Mouse (Mus musculus): ENCODE data around the gene 4930402H24Rik. TPM values are rescaled to one million over a fixed set of nuclear protein-coding genes. Genes with fewer than 3 reads are reported as not detected.
"Not testable (repeated sequence)": the region's sequence is repeated elsewhere in the genome, so short reads cannot be mapped to it uniquely, and the experiment has no call there.

The 4930402H24Rik gene
- polyA plus RNA-seq, 1 experiment from 2014 or later, result 13.4 TPM

DNA sequence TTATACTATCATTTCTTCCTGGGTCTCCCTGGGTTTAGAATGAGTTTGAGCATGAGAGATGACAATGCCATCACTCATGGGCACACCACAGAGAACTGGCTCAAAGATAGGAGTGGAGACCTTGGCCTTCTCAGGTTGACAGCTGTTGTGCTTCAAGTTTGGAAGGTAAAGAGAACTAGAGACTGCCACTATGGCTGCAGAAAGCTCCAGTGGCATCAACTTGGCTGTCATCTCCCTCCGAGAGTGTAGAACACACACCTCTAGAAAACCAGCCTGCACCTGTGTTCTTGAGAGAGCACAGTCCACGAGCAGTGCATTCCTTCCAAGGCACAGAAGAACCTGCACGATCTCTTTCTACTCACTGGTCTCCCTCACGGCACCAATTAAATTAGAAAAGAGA is 76.7 kb downstream of the 4930402H24Rik start:
- H3K27ac ChIP-seq (ENCODE audit: low read length), result no peak overlapping the region
- H3K36me3 ChIP-seq (ENCODE audit: control insufficient read depth, insufficient read depth), result no peaks in the 10 kb centered on the region
- no peaks in the 10 kb centered on the region for H3K27me3 ChIP-seq (ENCODE audit: control insufficient read depth, insufficient read depth, low read depth, low read length)
- ATAC-seq (ENCODE audit: low read depth), result no peak
- no peaks in the 10 kb centered on the region; the same call in 1 of the 2 replicates for H3K4me1 ChIP-seq (ENCODE audit: control insufficient read depth, low read depth, low read length)
- H3K4me2 ChIP-seq (ENCODE audit: low read depth, low read length), result no peak overlapping the region
- 77% methylated on average over 4 of the region's 4 CpGs for WGBS (ENCODE audit: insufficient replicate concordance)
- no peak overlapping the region for H3K4me3 ChIP-seq (ENCODE audit: low read depth, low read length)
- no peak overlapping the region for H3K9ac ChIP-seq (ENCODE audit: low read depth, low read length)
- H3K9me3 ChIP-seq (replicated peaks; ENCODE audit: control insufficient read depth, low read length), result no peaks in the 10 kb centered on the region

- Histone ChIP-seq H3K4me2 (ENCODE audit: low read depth, low read length) (no peak overlapping the region), H3K36me3 (ENCODE audit: control insufficient read depth, insufficient read depth) (no peaks in the 10 kb centered on the region), H3K9me3 (replicated peaks; ENCODE audit: control insufficient read depth, low read length) (no peaks in the 10 kb centered on the region), H3K4me1 (ENCODE audit: control insufficient read depth, low read depth, low read length) (peaks cover under 1% of the 10 kb centered on the region; the same call in 1 of the 2 replicates), H3K4me3 (ENCODE audit: low read depth, low read length) (no peak overlapping the region), H3K27me3 (ENCODE audit: control insufficient read depth, insufficient read depth, low read depth, low read length) (no peaks in the 10 kb centered on the region), H3K9ac (ENCODE audit: low read depth, low read length) (no peak overlapping the region), H3K27ac (ENCODE audit: low read length) (0 out of 2 replicates have a peak overlapping the region, but pooled peaks have one; percentile 48)
- no peak for ATAC-seq (ENCODE audit: low read depth)
- 64% methylated on average over 1 of the region's 1 CpGs for WGBS (ENCODE audit: insufficient replicate concordance)
Measured at GRCm38 (mm10) chr2:130828668-130829067, 77.5 kb downstream of the 4930402H24Rik start.

GRCm38 (mm10) chr2:130828066-130828465 is 78.1 kb downstream of the 4930402H24Rik start:
- H3K4me2 ChIP-seq (ENCODE audit: low read depth, low read length); H3K9ac ChIP-seq (ENCODE audit: low read depth, low read length); H3K4me3 ChIP-seq (ENCODE audit: low read depth, low read length); ATAC-seq (ENCODE audit: low read depth); H3K27me3 ChIP-seq (ENCODE audit: control insufficient read depth, insufficient read depth, low read depth, low read length); H3K36me3 ChIP-seq (ENCODE audit: control insufficient read depth, insufficient read depth); H3K27ac ChIP-seq (ENCODE audit: low read length); H3K4me1 ChIP-seq (ENCODE audit: control insufficient read depth, low read depth, low read length); H3K9me3 ChIP-seq (replicated peaks; ENCODE audit: control insufficient read depth, low read length): not testable (repeated sequence)
- 71% methylated on average over 3 of the region's 3 CpGs for WGBS (ENCODE audit: insufficient replicate concordance)

GRCm38 (mm10) chr2:130827410-130827809 is 78.8 kb downstream of the 4930402H24Rik start:
- no peak overlapping the region for H3K4me2 ChIP-seq (ENCODE audit: low read depth, low read length)
- no peaks in the 10 kb centered on the region for H3K36me3 ChIP-seq (ENCODE audit: control insufficient read depth, insufficient read depth)
- no peak overlapping the region for H3K9ac ChIP-seq (ENCODE audit: low read depth, low read length)
- peaks cover 2% of the 10 kb centered on the region; the same call in 1 of the 2 replicates for H3K4me1 ChIP-seq (ENCODE audit: control insufficient read depth, low read depth, low read length)
- H3K4me3 ChIP-seq (ENCODE audit: low read depth, low read length), result no peak overlapping the region
- 0 out of 2 replicates have a peak overlapping the region, but pooled peaks have one; percentile 40 for H3K27ac ChIP-seq (ENCODE audit: low read length)
- no peaks in the 10 kb centered on the region for H3K9me3 ChIP-seq (replicated peaks; ENCODE audit: control insufficient read depth, low read length)
- no peaks in the 10 kb centered on the region for H3K27me3 ChIP-seq (ENCODE audit: control insufficient read depth, insufficient read depth, low read depth, low read length)
- WGBS (ENCODE audit: insufficient replicate concordance), result 63% methylated on average over 2 of the region's 2 CpGs
- peak; percentile 58 for ATAC-seq (ENCODE audit: low read depth)

DNA sequence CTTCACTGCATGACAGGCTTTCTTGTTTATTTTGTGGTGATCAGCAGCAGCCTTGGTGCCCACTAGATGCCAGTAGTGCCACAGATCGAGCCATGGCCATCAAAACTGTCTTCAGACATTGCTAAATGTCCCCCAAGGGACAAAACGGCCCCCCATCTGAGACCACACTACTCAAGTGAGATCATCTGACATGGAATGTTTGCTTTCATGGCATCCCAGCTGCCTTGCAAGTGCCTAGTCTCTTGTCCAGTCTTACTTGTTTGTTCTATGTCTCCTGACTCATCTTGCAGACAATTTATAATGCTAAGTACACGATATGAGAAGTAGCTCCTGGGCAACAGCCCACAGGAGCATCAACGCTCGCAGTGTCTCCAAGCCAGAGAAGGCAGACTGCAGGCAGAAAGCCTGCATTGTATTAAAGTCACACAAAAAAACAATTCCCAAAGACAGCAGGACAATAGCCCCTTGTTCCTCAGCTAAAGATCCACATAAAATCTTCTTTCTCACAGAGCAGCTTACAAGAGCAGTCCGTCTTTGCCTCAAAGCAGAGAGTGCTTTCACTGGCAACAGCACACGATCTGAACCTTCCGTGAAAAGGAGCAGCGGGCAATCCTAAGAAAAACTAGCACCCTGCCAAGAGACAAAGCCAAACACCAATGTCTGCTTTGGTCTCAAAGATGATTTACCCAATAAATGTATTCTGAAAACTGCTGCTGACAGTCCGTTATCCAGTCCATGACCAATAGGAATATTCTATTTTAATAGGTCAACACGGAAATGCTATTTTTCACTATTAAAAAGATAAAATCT is 87.2 kb downstream of the 4930402H24Rik start:
- ATAC-seq (ENCODE audit: low read depth), result no peak
- H3K4me3 ChIP-seq (ENCODE audit: low read depth, low read length), result no peak overlapping the region
- WGBS (ENCODE audit: insufficient replicate concordance), result 72% methylated on average over 11 of the region's 11 CpGs
- H3K9me3 ChIP-seq (replicated peaks; ENCODE audit: control insufficient read depth, low read length), result no peaks in the 10 kb centered on the region
- no peak overlapping the region for H3K4me2 ChIP-seq (ENCODE audit: low read depth, low read length)
- H3K4me1 ChIP-seq (ENCODE audit: control insufficient read depth, low read depth, low read length), result peaks cover 2% of the 10 kb centered on the region
- H3K9ac ChIP-seq (ENCODE audit: low read depth, low read length), result no peak overlapping the region
- H3K27ac ChIP-seq (ENCODE audit: low read length), result no peak overlapping the region
- no peaks in the 10 kb centered on the region for H3K36me3 ChIP-seq (ENCODE audit: control insufficient read depth, insufficient read depth)
- H3K27me3 ChIP-seq (ENCODE audit: control insufficient read depth, insufficient read depth, low read depth, low read length), result no peaks in the 10 kb centered on the region

GRCm38 (mm10) chr2:130817865-130818264 is 88.3 kb downstream of the 4930402H24Rik start:
- H3K9ac ChIP-seq (ENCODE audit: low read depth, low read length), result no peak overlapping the region
- H3K4me2 ChIP-seq (ENCODE audit: low read depth, low read length), result no peak overlapping the region
- H3K9me3 ChIP-seq (replicated peaks; ENCODE audit: control insufficient read depth, low read length), result no peaks in the 10 kb centered on the region
- no peak for ATAC-seq (ENCODE audit: low read depth)
- no peak overlapping the region for H3K4me3 ChIP-seq (ENCODE audit: low read depth, low read length)
- H3K36me3 ChIP-seq (ENCODE audit: control insufficient read depth, insufficient read depth), result no peaks in the 10 kb centered on the region; the same call in 1 of the 2 replicates
- no peaks in the 10 kb centered on the region; the same call in 1 of the 2 replicates for H3K4me1 ChIP-seq (ENCODE audit: control insufficient read depth, low read depth, low read length)
- H3K27me3 ChIP-seq (ENCODE audit: control insufficient read depth, insufficient read depth, low read depth, low read length), result no peaks in the 10 kb centered on the region
- 63% methylated on average over 1 of the region's 1 CpGs for WGBS (ENCODE audit: insufficient replicate concordance)
- no peak overlapping the region for H3K27ac ChIP-seq (ENCODE audit: low read length)

DNA sequence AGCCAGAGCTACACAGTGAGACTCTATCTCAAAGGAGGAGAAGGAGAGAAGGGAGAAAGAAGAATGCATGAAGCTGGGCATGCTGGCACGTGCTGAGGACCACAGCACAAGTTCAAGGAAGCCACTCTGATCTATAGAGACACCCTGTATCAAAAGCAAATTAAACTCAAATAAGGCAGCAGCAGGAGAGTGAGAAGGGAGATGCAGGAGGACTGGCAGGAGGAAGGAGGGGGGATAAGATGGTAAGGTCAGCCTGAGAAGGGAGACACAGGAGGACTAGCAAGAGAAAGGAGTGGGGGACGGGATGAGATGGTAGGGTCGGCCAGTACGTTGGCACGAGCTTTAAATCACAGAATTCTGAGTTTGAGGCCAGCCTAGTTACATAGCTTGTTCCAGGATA is 90.0 kb downstream of the 4930402H24Rik start:
- Histone ChIP-seq H3K9me3 (replicated peaks; ENCODE audit: control insufficient read depth, low read length) (no peaks in the 10 kb centered on the region), H3K9ac (ENCODE audit: low read depth, low read length) (no peak overlapping the region), H3K27me3 (ENCODE audit: control insufficient read depth, insufficient read depth, low read depth, low read length) (no peaks in the 10 kb centered on the region), H3K4me1 (ENCODE audit: control insufficient read depth, low read depth, low read length) (no peaks in the 10 kb centered on the region; the same call in 1 of the 2 replicates), H3K36me3 (ENCODE audit: control insufficient read depth, insufficient read depth) (peaks cover 10% of the 10 kb centered on the region; the same call in 1 of the 2 replicates), H3K4me3 (ENCODE audit: low read depth, low read length) (no peak overlapping the region), H3K27ac (ENCODE audit: low read length) (peak overlapping the region; percentile 49), H3K4me2 (ENCODE audit: low read depth, low read length) (no peak overlapping the region)
- 77% methylated on average over 5 of the region's 5 CpGs for WGBS (ENCODE audit: insufficient replicate concordance)
- no peak for ATAC-seq (ENCODE audit: low read depth)

DNA sequence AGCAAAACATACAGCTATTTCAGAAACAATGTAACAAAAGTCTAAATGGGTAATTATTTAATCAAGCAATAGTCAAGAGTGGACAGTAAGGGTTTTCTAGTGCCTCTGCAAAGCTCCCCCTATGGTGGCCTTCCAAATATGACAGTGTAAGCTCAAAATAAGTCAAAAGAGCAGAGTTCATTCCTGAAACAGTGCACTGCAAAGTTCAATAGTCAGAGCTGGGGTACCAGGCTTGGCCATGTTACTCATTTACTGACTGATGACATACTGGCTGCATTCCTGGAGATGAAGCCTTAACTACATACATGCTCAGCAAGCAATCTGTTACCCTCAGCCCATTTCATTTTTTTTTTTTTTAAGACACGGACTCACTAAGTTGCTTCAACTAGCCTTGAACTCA is 91.7 kb downstream of the 4930402H24Rik start:
- no peaks in the 10 kb centered on the region for H3K27me3 ChIP-seq (ENCODE audit: control insufficient read depth, insufficient read depth, low read depth, low read length)
- peaks cover 10% of the 10 kb centered on the region; the same call in 1 of the 2 replicates for H3K36me3 ChIP-seq (ENCODE audit: control insufficient read depth, insufficient read depth)
- peak; percentile 85 for ATAC-seq (ENCODE audit: low read depth)
- no peak overlapping the region for H3K4me3 ChIP-seq (ENCODE audit: low read depth, low read length)
- H3K9me3 ChIP-seq (replicated peaks; ENCODE audit: control insufficient read depth, low read length), result no peaks in the 10 kb centered on the region
- H3K9ac ChIP-seq (ENCODE audit: low read depth, low read length), result no peak overlapping the region
- H3K27ac ChIP-seq (ENCODE audit: low read length), result peak overlapping the region; percentile 49
- no peak overlapping the region for H3K4me2 ChIP-seq (ENCODE audit: low read depth, low read length)
- H3K4me1 ChIP-seq (ENCODE audit: control insufficient read depth, low read depth, low read length), result no peaks in the 10 kb centered on the region; the same call in 1 of the 2 replicates
- 62% methylated on average over 1 of the region's 1 CpGs for WGBS (ENCODE audit: insufficient replicate concordance)

DNA sequence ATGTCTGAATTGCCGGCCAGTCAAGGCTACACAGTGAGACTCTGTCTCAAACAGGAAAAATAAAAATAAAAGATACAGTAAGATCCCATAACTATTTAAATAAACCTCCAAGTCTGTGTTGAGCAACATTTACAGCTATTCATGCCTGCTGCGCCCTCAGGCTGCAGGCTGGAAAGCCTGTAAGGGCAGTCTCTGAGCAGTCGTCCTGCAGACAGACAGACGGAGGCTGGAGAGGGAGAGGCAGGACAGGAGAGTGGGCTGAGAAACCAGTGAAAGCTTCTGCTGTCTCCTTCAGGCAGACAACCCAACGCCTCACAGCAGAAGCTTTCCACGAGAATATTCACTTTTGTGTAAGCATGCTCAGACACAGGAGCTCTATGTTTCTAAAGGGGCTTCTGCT is 92.5 kb downstream of the 4930402H24Rik start:
- no peak overlapping the region for H3K4me2 ChIP-seq (ENCODE audit: low read depth, low read length)
- H3K27me3 ChIP-seq (ENCODE audit: control insufficient read depth, insufficient read depth, low read depth, low read length), result no peaks in the 10 kb centered on the region
- H3K36me3 ChIP-seq (ENCODE audit: control insufficient read depth, insufficient read depth), result peaks cover 10% of the 10 kb centered on the region; the same call in 1 of the 2 replicates
- H3K27ac ChIP-seq (ENCODE audit: low read length), result peak overlapping the region; percentile 53
- H3K9ac ChIP-seq (ENCODE audit: low read depth, low read length), result no peak overlapping the region
- no peaks in the 10 kb centered on the region; the same call in 1 of the 2 replicates for H3K4me1 ChIP-seq (ENCODE audit: control insufficient read depth, low read depth, low read length)
- H3K4me3 ChIP-seq (ENCODE audit: low read depth, low read length), result no peak overlapping the region
- ATAC-seq (ENCODE audit: low read depth), result no peak; the same call in 1 of the 2 replicates
- no peaks in the 10 kb centered on the region for H3K9me3 ChIP-seq (replicated peaks; ENCODE audit: control insufficient read depth, low read length)
- WGBS (ENCODE audit: insufficient replicate concordance), result 67% methylated on average over 6 of the region's 6 CpGs

Data from liver, embryonic 16.5 days (tissue).